Mouse (Mus musculus) kidney, embryonic 16.5 days (tissue): ENCODE data around the gene Sod2. TPM values are rescaled to one million over a fixed set of nuclear protein-coding genes. Genes with fewer than 3 reads are reported as not detected.
"Not testable (repeated sequence)": the region's sequence is repeated elsewhere in the genome, so short reads cannot be mapped to it uniquely, and the experiment has no call there.

Experiments used
- ATAC-seq: fragments of 200-750 bp; cut with Nextera tagmentation; 2 replicates; pipeline ENCODE4 v1.8.0; 2017; ENCODE audit warnings: moderate TSS enrichment; ENCODE audit not compliant: low FRiP score, low TSS enrichment
- H3K27ac ChIP-seq: fragments of 300-500 bp; sonication (generic); 2 replicates; pipeline ENCODE4 v1.5.1; 2014; ENCODE audit warnings: low read length
- H3K27me3 ChIP-seq: fragments of 300-500 bp; sonication (generic); 2 replicates; pipeline ENCODE4 v1.6.1; 2014; ENCODE audit warnings: low read length, control low read depth, mixed read lengths; ENCODE audit not compliant: insufficient read depth
- H3K36me3 ChIP-seq: fragments of 300-500 bp; sonication (generic); 2 replicates; pipeline ENCODE4 v1.6.1; 2014; ENCODE audit warnings: low read length, control low read depth, mixed read lengths; ENCODE audit not compliant: insufficient read depth
- H3K4me1 ChIP-seq: fragments of 300-500 bp; sonication (generic); 2 replicates; pipeline ENCODE4 v1.6.1; 2014; ENCODE audit warnings: low read length, control low read depth, mixed read lengths; ENCODE audit not compliant: insufficient read depth
- H3K4me2 ChIP-seq: fragments of 300-500 bp; sonication (generic); replicated peaks from 2 replicates; pipeline ENCODE4 v1.6.1; 2014; ENCODE audit warnings: low read depth, low read length
- H3K4me3 ChIP-seq: fragments of 300-500 bp; sonication (generic); 2 replicates; pipeline ENCODE4 v1.5.1; 2014; ENCODE audit warnings: mild to moderate bottlenecking, low read length
- H3K9ac ChIP-seq: fragments of 300-500 bp; sonication (generic); replicated peaks from 2 replicates; pipeline ENCODE4 v1.6.1; 2014; ENCODE audit warnings: low read length
- H3K9me3 ChIP-seq: fragments of 300-500 bp; sonication (generic); 2 replicates; pipeline ENCODE4 v1.6.1; 2016; ENCODE audit warnings: low read length, control low read depth
- WGBS: fragments of 180-500 bp; shearing (Covaris S2); extraction: QIAGEN DNeasy Blood & Tissue Kit; methylation state at CpG from one replicate; pipeline ENCODE4 v1.1.7; 2014; 5-methylcytosine and 5-hydroxymethylcytosine counted together
- polyA plus RNA-seq: library from polyadenylated mRNA; unstranded; fragments of >200 nt; fragmentation: Nextera tagmentation; extraction: Ambion mirVana; gene quantifications from 2 replicates; pipeline ENCODE4 v1.2.1, GENCODE M21; 2015

Gene Sod2
- 178 and 179 TPM in 2 replicates for polyA plus RNA-seq

DNA sequence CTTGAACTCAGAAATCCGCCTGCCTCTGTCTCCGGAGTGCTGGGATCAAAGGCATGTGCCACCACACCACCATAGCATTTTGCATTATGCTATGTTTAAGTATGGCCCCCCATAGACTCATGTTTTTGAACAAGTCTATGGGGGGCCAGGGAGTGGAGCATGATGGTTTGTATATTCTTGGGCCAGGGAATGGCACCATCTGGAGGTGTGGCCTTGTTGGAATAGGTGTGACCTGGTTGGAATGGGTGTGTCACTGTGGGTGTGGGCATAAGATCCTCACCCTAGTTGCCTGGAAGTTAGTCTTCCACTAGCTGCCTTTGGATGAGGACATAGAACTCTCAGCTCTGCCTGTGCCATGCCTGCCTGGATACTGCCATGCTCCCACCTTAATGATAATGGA, at the start of gene Sod2:
Gene Sod2, plus strand, starts transcription at position 301 of the 400 bp plus-strand sequence.
- not testable (repeated sequence) for H3K27me3 ChIP-seq, H3K9me3 ChIP-seq, H3K36me3 ChIP-seq, ATAC-seq
- H3K27ac ChIP-seq = peak within 1 kb of the TSS; percentile 95
- H3K4me3 ChIP-seq = peak within 1 kb of the TSS; percentile 89
- peak within 1 kb of the TSS; percentile 64 for H3K9ac ChIP-seq
- WGBS = 95% methylated on average over 2 of the region's 2 CpGs
- H3K4me1 ChIP-seq = peaks cover 13% of the 10 kb centered on the region
- H3K4me2 ChIP-seq = peak within 1 kb of the TSS; percentile 60

GRCm38 (mm10) chr17:12959377-12959776, 47.3 kb upstream of the Sod2 start:
- 20% methylated on average over 1 of the region's 2 CpGs for WGBS
- H3K9ac ChIP-seq, H3K9me3 ChIP-seq, H3K27ac ChIP-seq, ATAC-seq, H3K4me1 ChIP-seq, H3K27me3 ChIP-seq, H3K4me3 ChIP-seq: not testable (repeated sequence)
- H3K4me2 ChIP-seq = peak overlapping the region; percentile 33; the same call in 1 of the 2 replicates
- peaks cover 11% of the 10 kb centered on the region; the same call in 1 of the 2 replicates for H3K36me3 ChIP-seq

GRCm38 (mm10) chr17:12960331-12960873, 46.2 kb upstream of the Sod2 start, which contains the start of gene Acat2:
TSS of gene Acat2 (minus strand) at chr17:12960747.
- Histone ChIP-seq H3K4me3 (peak within 1 kb of the TSS; percentile 77), H3K9ac (peak within 1 kb of the TSS; percentile 75), H3K4me1 (peaks cover 7% of the 10 kb centered on the region), H3K27ac (peak within 1 kb of the TSS; percentile 84), H3K9me3 (no peaks in the 10 kb centered on the region), H3K4me2 (peak within 1 kb of the TSS; percentile 82), H3K36me3 (peaks cover 11% of the 10 kb centered on the region; the same call in 1 of the 2 replicates), H3K27me3 (no peaks in the 10 kb centered on the region)
- ATAC-seq = peak; percentile 98
- 0% methylated on average over 41 of the region's 42 CpGs for WGBS

- Histone ChIP-seq H3K27me3 (no peaks in the 10 kb centered on the region), H3K36me3 (peaks cover 16% of the 10 kb centered on the region), H3K9ac (no peak overlapping the region), H3K4me1 (peaks cover 7% of the 10 kb centered on the region), H3K4me2 (no peak overlapping the region), H3K9me3 (no peaks in the 10 kb centered on the region), H3K27ac (no peak overlapping the region), H3K4me3 (no peak overlapping the region)
- 70% methylated on average over 3 of the region's 3 CpGs for WGBS
- ATAC-seq = no peak
Measured at GRCm38 (mm10) chr17:12963476-12963875, 43.2 kb upstream of the Sod2 start.

DNA sequence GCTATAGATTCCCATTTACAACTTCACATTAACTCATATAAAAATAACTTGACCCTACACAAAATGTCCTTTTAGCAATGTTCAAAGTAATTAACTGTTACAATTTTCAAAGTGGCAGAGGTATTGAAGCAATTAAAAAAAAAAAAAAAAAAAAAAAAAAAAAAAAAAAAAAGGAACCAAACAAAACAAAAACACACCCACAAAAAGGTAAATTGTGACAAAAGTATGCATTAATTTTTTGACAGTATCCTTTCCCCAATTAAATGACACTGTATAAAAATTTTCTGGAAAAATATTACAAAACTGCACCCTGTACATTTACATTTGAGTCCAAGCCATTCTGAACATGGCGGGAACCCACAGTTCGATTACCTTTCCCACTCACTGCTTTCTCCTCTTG, 39.5 kb upstream of the Sod2 start:
- Histone ChIP-seq H3K4me1 (no peaks in the 10 kb centered on the region), H3K27ac (no peak overlapping the region), H3K9ac (no peak overlapping the region), H3K4me3 (no peak overlapping the region), H3K36me3 (peaks cover 22% of the 10 kb centered on the region), H3K9me3 (no peaks in the 10 kb centered on the region), H3K27me3 (no peaks in the 10 kb centered on the region), H3K4me2 (no peak overlapping the region)
- 92% methylated on average over 2 of the region's 2 CpGs for WGBS
- ATAC-seq = no peak

- Histone ChIP-seq H3K9ac (no peak overlapping the region), H3K4me3 (no peak overlapping the region), H3K4me1 (no peaks in the 10 kb centered on the region), H3K27ac (no peak overlapping the region), H3K27me3 (no peaks in the 10 kb centered on the region), H3K36me3 (peaks cover 38% of the 10 kb centered on the region), H3K4me2 (no peak overlapping the region), H3K9me3 (no peaks in the 10 kb centered on the region)
- 84% methylated on average over 2 of the region's 2 CpGs for WGBS
- no peak for ATAC-seq
Measured at GRCm38 (mm10) chr17:12973851-12974250, 32.8 kb upstream of the Sod2 start.

DNA sequence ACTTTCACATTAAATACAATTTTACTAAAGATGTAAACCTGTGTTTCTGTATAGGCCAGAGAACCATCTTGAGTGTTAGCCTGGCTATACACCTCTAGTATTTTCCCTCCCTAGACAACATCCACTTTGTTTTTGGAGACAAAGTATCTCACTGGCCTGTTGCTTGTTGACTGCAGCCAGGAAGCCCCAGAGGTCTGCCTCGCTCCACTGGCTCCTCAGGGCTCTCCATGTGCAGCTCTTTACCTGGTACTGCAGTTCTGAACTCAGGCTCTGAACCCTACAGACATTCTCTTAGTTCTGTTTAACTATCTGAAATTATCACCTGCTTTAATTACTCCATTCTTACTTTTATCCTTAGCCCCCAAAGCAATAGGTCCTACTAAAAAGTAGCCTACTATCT, 28.1 kb upstream of the Sod2 start:
- Histone ChIP-seq H3K4me1 (no peaks in the 10 kb centered on the region), H3K27me3 (no peaks in the 10 kb centered on the region), H3K9ac (no peak overlapping the region), H3K4me2 (no peak overlapping the region), H3K4me3 (no peak overlapping the region), H3K9me3 (no peaks in the 10 kb centered on the region), H3K36me3 (peaks cover 62% of the 10 kb centered on the region), H3K27ac (no peak overlapping the region)
- whole genome bisulfite sequencing = 92% methylated on average over 1 of the region's 1 CpGs
- no peak for ATAC-seq

DNA sequence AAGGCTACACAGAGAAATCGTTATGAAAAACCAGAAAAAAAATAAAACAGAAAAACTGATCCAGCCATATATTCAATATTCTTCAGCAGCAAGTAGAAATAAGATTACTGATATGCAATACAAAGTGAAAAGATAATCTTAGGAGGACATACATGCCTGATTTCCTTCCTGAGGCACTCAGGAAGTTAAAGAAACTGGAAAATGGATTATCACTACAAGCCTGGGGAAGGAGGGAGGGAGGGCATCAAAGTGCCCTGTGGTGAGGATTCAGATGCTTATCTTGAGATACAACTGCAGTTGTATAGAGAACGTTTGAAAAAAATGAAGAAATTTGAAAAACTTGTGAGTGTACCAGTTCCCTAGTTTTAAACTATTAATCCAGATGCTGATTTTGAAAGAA, 22.7 kb upstream of the Sod2 start:
- 70% methylated on average over 2 of the region's 2 CpGs for WGBS
- no peaks in the 10 kb centered on the region for H3K4me1 ChIP-seq
- peaks cover 51% of the 10 kb centered on the region for H3K36me3 ChIP-seq
- no peak for ATAC-seq
- no peak overlapping the region for H3K27ac ChIP-seq
- no peak overlapping the region for H3K4me2 ChIP-seq
- no peak overlapping the region for H3K4me3 ChIP-seq
- no peaks in the 10 kb centered on the region for H3K27me3 ChIP-seq
- no peak overlapping the region for H3K9ac ChIP-seq
- no peaks in the 10 kb centered on the region for H3K9me3 ChIP-seq

GRCm38 (mm10) chr17:12988096-12988495, 18.6 kb upstream of the Sod2 start:
- H3K9ac ChIP-seq, ATAC-seq, H3K27me3 ChIP-seq, H3K4me2 ChIP-seq, H3K4me1 ChIP-seq, H3K27ac ChIP-seq, H3K4me3 ChIP-seq, H3K9me3 ChIP-seq: not testable (repeated sequence)
- H3K36me3 ChIP-seq = peaks cover 21% of the 10 kb centered on the region
- 98% methylated on average over 8 of the region's 8 CpGs for whole genome bisulfite sequencing

DNA sequence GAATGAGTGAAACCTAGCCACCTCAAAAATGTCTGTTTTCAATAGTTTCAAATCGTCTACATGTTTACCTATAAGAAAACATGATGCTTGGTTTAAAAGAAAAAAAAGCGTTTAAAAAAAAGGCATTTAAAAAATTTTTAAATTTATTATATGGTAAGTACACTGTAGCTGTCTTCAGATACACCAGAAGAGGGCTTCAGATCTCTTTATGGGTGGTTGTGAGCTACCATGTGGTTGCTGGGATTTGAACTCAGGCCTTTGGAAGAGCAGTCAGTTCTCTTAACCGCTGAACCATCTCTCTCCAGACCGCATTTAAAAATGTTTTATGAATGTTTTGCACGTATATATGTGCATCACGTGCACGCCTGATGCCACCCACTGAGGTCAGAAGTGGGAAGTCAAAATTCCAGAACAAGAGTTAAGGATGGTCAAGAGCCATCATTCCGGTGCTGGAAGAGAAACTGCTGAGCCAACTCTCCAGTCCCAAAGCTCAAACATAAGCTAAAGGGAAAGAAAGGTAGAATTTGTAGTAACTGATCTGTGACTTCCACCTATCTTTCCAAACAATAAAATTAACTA, 16.0 kb upstream of the Sod2 start:
- Histone ChIP-seq H3K4me2 (peak overlapping the region; percentile 67), H3K27ac (peak overlapping the region; percentile 99; the same call in 1 of the 2 replicates), H3K27me3 (no peaks in the 10 kb centered on the region), H3K9me3 (no peaks in the 10 kb centered on the region), H3K4me3 (peak overlapping the region; percentile 88), H3K4me1 (peaks cover 7% of the 10 kb centered on the region), H3K36me3 (peaks cover 5% of the 10 kb centered on the region), H3K9ac (peak overlapping the region; percentile 100)
- ATAC-seq = no peak
- 46% methylated on average over 8 of the region's 8 CpGs for WGBS
